Mouse (Mus musculus) MEL (cell line): ENCODE results near the gene Tulp4.

ENCODE experiments used
- CTCF ChIP-seq, 3 experiments: IDR thresholded peaks in 2 of 3; conservative IDR thresholded peaks in 1 of 3; 2 replicates each; pipeline ENCODE4 v1.5.1; 2011 to 2012; ENCODE audit warnings: low read length in 3 of 3, low read depth in 2 of 3, mild to moderate bottlenecking in 2 of 3, improper control_type of control experiment in 1 of 3, inconsistent platforms in 1 of 3, mixed read lengths in 1 of 3, moderate library complexity in 1 of 3; ENCODE audit not compliant: control insufficient read depth in 1 of 3, insufficient read depth in 1 of 3, poor library complexity in 1 of 3, severe bottlenecking in 1 of 3
- ELF1 ChIP-seq: IDR thresholded peaks from 2 replicates; pipeline ENCODE4 v1.6.1; 2014; ENCODE audit warnings: low read depth, mild to moderate bottlenecking, inconsistent platforms, low read length, improper control_type of control experiment, moderate library complexity
- EP300 ChIP-seq, 2 experiments: IDR thresholded peaks; 2 replicates each; pipeline ENCODE4 v1.6.1; 2011; ENCODE audit warnings: improper control_type of control experiment in 2 of 2, low read length in 2 of 2, low read depth in 1 of 2, mild to moderate bottlenecking in 1 of 2
- GABPA ChIP-seq: IDR thresholded peaks from 2 replicates; pipeline ENCODE4 v1.6.1; 2012; ENCODE audit warnings: low read depth, mild to moderate bottlenecking, inconsistent platforms, low read length, improper control_type of control experiment, moderate library complexity
- MAX ChIP-seq: IDR thresholded peaks from 2 replicates; pipeline ENCODE4 v1.6.1; 2011; ENCODE audit warnings: low read length, improper control_type of control experiment
- MXI1 ChIP-seq: IDR thresholded peaks from 2 replicates; pipeline ENCODE4 v1.6.1; 2011; ENCODE audit warnings: mild to moderate bottlenecking, low read depth, low read length, improper control_type of control experiment
- POLR2A ChIP-seq, 2 experiments: IDR thresholded peaks; 2 replicates each; pipeline ENCODE4 v1.6.1; 2011 to 2012; ENCODE audit warnings: low read length in 2 of 2, mild to moderate bottlenecking in 2 of 2, control low read depth in 1 of 2, improper control_type of control experiment in 1 of 2, low read depth in 1 of 2, moderate library complexity in 1 of 2; ENCODE audit not compliant: control insufficient read depth in 1 of 2, insufficient read depth in 1 of 2, poor library complexity in 1 of 2
- RAD21 ChIP-seq: IDR thresholded peaks from 2 replicates; pipeline ENCODE4 v1.6.1; 2011; ENCODE audit warnings: mild to moderate bottlenecking, low read depth, low read length, improper control_type of control experiment
- UBTF ChIP-seq: IDR thresholded peaks from 2 replicates; pipeline ENCODE4 v1.6.1; 2012; ENCODE audit warnings: low read depth, mild to moderate bottlenecking, inconsistent platforms, low read length, improper control_type of control experiment, moderate library complexity, borderline replicate concordance; ENCODE audit not compliant: insufficient read depth
- ZKSCAN1 ChIP-seq: IDR thresholded peaks from 2 replicates; pipeline ENCODE4 v1.6.1; 2012; ENCODE audit warnings: low read depth, mild to moderate bottlenecking, inconsistent platforms, low read length, improper control_type of control experiment, moderate library complexity
- ZNF384 ChIP-seq: IDR thresholded peaks from 2 replicates; pipeline ENCODE4 v1.6.1; 2012; ENCODE audit warnings: low read depth, mild to moderate bottlenecking, inconsistent platforms, low read length, improper control_type of control experiment

DNA sequence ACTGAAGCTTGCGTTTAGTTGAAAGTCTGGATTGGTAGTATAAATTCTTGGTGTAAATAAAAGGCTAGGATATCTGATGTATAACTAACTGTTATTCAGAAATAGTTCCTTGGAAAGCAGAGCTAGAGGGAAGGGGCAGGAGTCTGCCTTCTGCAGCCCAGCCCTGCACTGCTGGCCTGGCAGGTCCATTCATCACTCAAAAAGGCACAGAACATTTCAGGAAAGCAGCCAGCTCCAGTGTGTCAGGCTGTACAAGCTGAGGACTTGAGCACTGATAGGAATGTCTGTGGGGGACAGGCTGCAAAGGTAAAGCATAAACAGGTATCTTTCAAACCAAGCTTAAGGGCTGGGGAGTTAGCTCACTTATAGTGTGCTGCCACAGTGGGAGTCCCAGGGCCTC, 105.5 kb downstream of the Tulp4 start:
- TF ChIP-seq ZNF384 (no peak), EP300 (IDR thresholded peaks at IDR 0.05; ENCODE audit: low read depth in 1 of 2, low read length in 2 of 2) (no peak), ELF1 (no peak), GABPA (no peak), MXI1 (no peak), ZKSCAN1 (no peak), POLR2A (IDR thresholded peaks at IDR 0.05; ENCODE audit: control insufficient read depth in 1 of 2, insufficient read depth in 1 of 2, low read depth in 1 of 2, low read length in 2 of 2, poor library complexity in 1 of 2) (no peak), UBTF (no peak), RAD21 (no peak), CTCF (IDR thresholded peaks at IDR 0.05 in 2 of 3, conservative IDR thresholded peaks at IDR 0.05 in 1 of 3; ENCODE audit: control insufficient read depth in 1 of 3, insufficient read depth in 1 of 3, low read depth in 2 of 3, low read length in 3 of 3, poor library complexity in 1 of 3, severe bottlenecking in 1 of 3) (no peak), MAX (no peak)
